Mouse (Mus musculus): ENCODE measurements around the gene Tlr7.

- TF ChIP-seq POLR2A (IDR thresholded peaks at IDR 0.05; ENCODE audit: low read depth, low read length) (no peak), CTCF (conservative IDR thresholded peaks at IDR 0.05; ENCODE audit: insufficient read depth, insufficient read length, low read depth, low read length) (no peak)
Observed at GRCm38 (mm10) chrX:167346440-167346839, 16.1 kb upstream of the Tlr7 start.
